Mouse (Mus musculus): ENCODE data around the gene 6820408C15Rik. TPM values are rescaled to one million over a fixed set of nuclear protein-coding genes. Genes with fewer than 3 reads are reported as not detected.

Gene 6820408C15Rik
- polyA plus RNA-seq, 1 experiment from 2014 or later = 0.52 TPM

- Histone ChIP-seq H3K36me3 (ENCODE audit: control insufficient read depth, insufficient read depth, low read length) (no peaks in the 10 kb centered on the region), H3K4me1 (ENCODE audit: control insufficient read depth, insufficient read depth, low read length) (no peaks in the 10 kb centered on the region), H3K4me2 (ENCODE audit: low read depth) (no peak overlapping the region), H3K4me3 (ENCODE audit: low read depth, low read length) (no peak overlapping the region), H3K27ac (ENCODE audit: low read depth, low read length) (no peak overlapping the region), H3K9me3 (ENCODE audit: control insufficient read depth, low read length) (no peaks in the 10 kb centered on the region), H3K27me3 (ENCODE audit: control insufficient read depth, insufficient read depth, low read length) (no peaks in the 10 kb centered on the region), H3K9ac (ENCODE audit: low read length) (no peak overlapping the region)
- WGBS = 37% methylated on average over 7 of the region's 7 CpGs
- DNase-seq (ENCODE audit: low spot score) (peak; percentile 19), ATAC-seq (ENCODE audit: insufficient read depth, low FRiP score, low TSS enrichment) (no peak)
Observed at GRCm38 (mm10) chr2:152470973-152471372, 55.6 kb downstream of the 6820408C15Rik start.

- H3K27ac ChIP-seq (ENCODE audit: low read depth, low read length) = no peak overlapping the region
- no peaks in the 10 kb centered on the region for H3K27me3 ChIP-seq (ENCODE audit: control insufficient read depth, insufficient read depth, low read length)
- DNase-seq (ENCODE audit: low spot score) (no peak), ATAC-seq (ENCODE audit: insufficient read depth, low FRiP score, low TSS enrichment) (no peak)
- 30% methylated on average over 3 of the region's 3 CpGs for WGBS
- no peaks in the 10 kb centered on the region for H3K36me3 ChIP-seq (ENCODE audit: control insufficient read depth, insufficient read depth, low read length)
- H3K4me1 ChIP-seq (ENCODE audit: control insufficient read depth, insufficient read depth, low read length) = no peaks in the 10 kb centered on the region
- H3K9ac ChIP-seq (ENCODE audit: low read length) = no peak overlapping the region
- no peak overlapping the region for H3K4me3 ChIP-seq (ENCODE audit: low read depth, low read length)
- H3K9me3 ChIP-seq (ENCODE audit: control insufficient read depth, low read length) = no peaks in the 10 kb centered on the region
- no peak overlapping the region for H3K4me2 ChIP-seq (ENCODE audit: low read depth)
Observed at GRCm38 (mm10) chr2:152472434-152472833, 57.0 kb downstream of the 6820408C15Rik start.

GRCm38 (mm10) chr2:152476763-152477162 lies 61.4 kb downstream of the 6820408C15Rik start, which contains the start of gene Defb20:
Gene Defb20, plus strand, starts transcription at chr2:152477063.
- Histone ChIP-seq H3K27ac (ENCODE audit: low read depth, low read length) (no peak within 1 kb of the TSS), H3K4me3 (ENCODE audit: low read depth, low read length) (no peak within 1 kb of the TSS), H3K9ac (ENCODE audit: low read length) (no peak within 1 kb of the TSS), H3K36me3 (ENCODE audit: control insufficient read depth, insufficient read depth, low read length) (no peaks in the 10 kb centered on the region), H3K4me1 (ENCODE audit: control insufficient read depth, insufficient read depth, low read length) (no peaks in the 10 kb centered on the region), H3K9me3 (ENCODE audit: control insufficient read depth, low read length) (no peaks in the 10 kb centered on the region), H3K27me3 (ENCODE audit: control insufficient read depth, insufficient read depth, low read length) (no peaks in the 10 kb centered on the region), H3K4me2 (ENCODE audit: low read depth) (no peak within 1 kb of the TSS)
- DNase-seq (ENCODE audit: low spot score) (no peak), ATAC-seq (ENCODE audit: insufficient read depth, low FRiP score, low TSS enrichment) (no peak)
- 63% methylated on average over 2 of the region's 2 CpGs for WGBS

- Histone ChIP-seq H3K36me3 (ENCODE audit: control insufficient read depth, insufficient read depth, low read length) (no peaks in the 10 kb centered on the region), H3K9me3 (ENCODE audit: control insufficient read depth, low read length) (no peaks in the 10 kb centered on the region), H3K9ac (ENCODE audit: low read length) (no peak overlapping the region), H3K4me1 (ENCODE audit: control insufficient read depth, insufficient read depth, low read length) (no peaks in the 10 kb centered on the region), H3K4me3 (ENCODE audit: low read depth, low read length) (no peak overlapping the region), H3K27me3 (ENCODE audit: control insufficient read depth, insufficient read depth, low read length) (no peaks in the 10 kb centered on the region), H3K4me2 (ENCODE audit: low read depth) (no peak overlapping the region), H3K27ac (ENCODE audit: low read depth, low read length) (no peak overlapping the region)
- no peak for DNase-seq (ENCODE audit: low spot score)
- WGBS = 87% methylated on average over 3 of the region's 3 CpGs
- ATAC-seq (ENCODE audit: insufficient read depth, low FRiP score, low TSS enrichment) = no peak
Observed at GRCm38 (mm10) chr2:152480881-152481280, 65.5 kb downstream of the 6820408C15Rik start.

GRCm38 (mm10) chr2:152481726-152482125 lies 66.3 kb downstream of the 6820408C15Rik start:
- H3K4me1 ChIP-seq (ENCODE audit: control insufficient read depth, insufficient read depth, low read length) = no peaks in the 10 kb centered on the region
- no peak overlapping the region for H3K4me2 ChIP-seq (ENCODE audit: low read depth)
- no peaks in the 10 kb centered on the region for H3K9me3 ChIP-seq (ENCODE audit: control insufficient read depth, low read length)
- WGBS = 88% methylated on average over 7 of the region's 7 CpGs
- H3K9ac ChIP-seq (ENCODE audit: low read length) = no peak overlapping the region
- ATAC-seq (ENCODE audit: insufficient read depth, low FRiP score, low TSS enrichment) = no peak
- no peaks in the 10 kb centered on the region for H3K36me3 ChIP-seq (ENCODE audit: control insufficient read depth, insufficient read depth, low read length)
- no peaks in the 10 kb centered on the region for H3K27me3 ChIP-seq (ENCODE audit: control insufficient read depth, insufficient read depth, low read length)
- DNase-seq (ENCODE audit: low spot score) = no peak
- no peak overlapping the region for H3K27ac ChIP-seq (ENCODE audit: low read depth, low read length)
- H3K4me3 ChIP-seq (ENCODE audit: low read depth, low read length) = no peak overlapping the region

- Histone ChIP-seq H3K9ac (ENCODE audit: low read length) (no peak overlapping the region), H3K9me3 (ENCODE audit: control insufficient read depth, low read length) (no peaks in the 10 kb centered on the region), H3K36me3 (ENCODE audit: control insufficient read depth, insufficient read depth, low read length) (no peaks in the 10 kb centered on the region), H3K4me1 (ENCODE audit: control insufficient read depth, insufficient read depth, low read length) (no peaks in the 10 kb centered on the region), H3K27me3 (ENCODE audit: control insufficient read depth, insufficient read depth, low read length) (no peaks in the 10 kb centered on the region), H3K27ac (ENCODE audit: low read depth, low read length) (no peak overlapping the region), H3K4me2 (ENCODE audit: low read depth) (no peak overlapping the region), H3K4me3 (ENCODE audit: low read depth, low read length) (no peak overlapping the region)
- WGBS = 75% methylated on average over 2 of the region's 2 CpGs
- ATAC-seq (ENCODE audit: insufficient read depth, low FRiP score, low TSS enrichment) (no peak), DNase-seq (ENCODE audit: low spot score) (no peak)
Observed at GRCm38 (mm10) chr2:152487024-152487423, 71.6 kb downstream of the 6820408C15Rik start.

DNA sequence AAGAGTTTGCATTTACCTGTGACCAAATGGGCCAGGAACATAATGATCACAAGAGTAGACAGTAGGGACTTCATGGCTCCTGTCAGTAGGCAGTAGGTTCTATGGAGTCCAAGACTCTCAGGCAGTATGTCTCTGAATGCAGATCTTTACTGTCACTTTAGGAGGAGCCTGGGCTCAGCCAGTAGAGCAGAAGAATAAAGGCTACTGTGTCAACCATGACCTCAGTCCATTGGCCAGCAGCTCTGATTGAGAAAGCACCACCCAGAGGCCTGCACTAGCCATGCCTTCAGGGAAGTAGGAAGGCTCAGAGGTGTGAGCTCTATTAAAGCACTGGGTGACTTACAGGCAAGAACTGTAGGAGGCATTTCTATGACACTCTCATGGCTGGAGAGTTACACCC lies 74.7 kb downstream of the 6820408C15Rik start, which contains the start of gene Defb22:
Gene Defb22, minus strand, starts transcription at position 101 of the 400 bp plus-strand sequence.
- no peak for DNase-seq (ENCODE audit: low spot score)
- H3K4me3 ChIP-seq (ENCODE audit: low read depth, low read length) = no peak within 1 kb of the TSS
- no peak within 1 kb of the TSS for H3K4me2 ChIP-seq (ENCODE audit: low read depth)
- no peaks in the 10 kb centered on the region for H3K36me3 ChIP-seq (ENCODE audit: control insufficient read depth, insufficient read depth, low read length)
- no peaks in the 10 kb centered on the region for H3K4me1 ChIP-seq (ENCODE audit: control insufficient read depth, insufficient read depth, low read length)
- H3K27ac ChIP-seq (ENCODE audit: low read depth, low read length) = no peak within 1 kb of the TSS
- no peak within 1 kb of the TSS for H3K9ac ChIP-seq (ENCODE audit: low read length)
- ATAC-seq (ENCODE audit: insufficient read depth, low FRiP score, low TSS enrichment) = no peak
- no peaks in the 10 kb centered on the region for H3K27me3 ChIP-seq (ENCODE audit: control insufficient read depth, insufficient read depth, low read length)
- no peaks in the 10 kb centered on the region for H3K9me3 ChIP-seq (ENCODE audit: control insufficient read depth, low read length)

DNA sequence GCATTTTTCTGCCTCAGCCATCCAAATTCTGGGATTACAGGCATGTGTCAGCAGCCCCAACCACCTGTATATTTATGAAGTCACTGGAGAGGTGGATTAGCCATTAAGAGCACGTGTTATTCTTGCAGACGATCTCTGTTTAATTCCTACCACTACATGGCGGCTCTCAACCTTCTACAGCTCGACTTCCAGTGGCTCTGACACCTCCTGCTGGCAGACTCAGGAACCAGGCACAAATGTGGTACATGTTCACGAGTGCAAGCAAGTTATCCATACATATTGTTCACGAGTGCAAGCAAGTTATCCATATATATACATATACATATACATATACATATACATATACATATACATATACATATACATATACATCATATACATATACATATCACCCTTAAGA lies 77.8 kb downstream of the 6820408C15Rik start:
- H3K9ac ChIP-seq (ENCODE audit: low read length) = no peak overlapping the region
- H3K4me2 ChIP-seq (ENCODE audit: low read depth) = no peak overlapping the region
- 73% methylated on average over 6 of the region's 6 CpGs for WGBS
- no peaks in the 10 kb centered on the region for H3K27me3 ChIP-seq (ENCODE audit: control insufficient read depth, insufficient read depth, low read length)
- H3K27ac ChIP-seq (ENCODE audit: low read depth, low read length) = no peak overlapping the region
- H3K4me3 ChIP-seq (ENCODE audit: low read depth, low read length) = no peak overlapping the region
- ATAC-seq (ENCODE audit: insufficient read depth, low FRiP score, low TSS enrichment) = no peak
- DNase-seq (ENCODE audit: low spot score) = no peak
- H3K9me3 ChIP-seq (ENCODE audit: control insufficient read depth, low read length) = no peaks in the 10 kb centered on the region
- no peaks in the 10 kb centered on the region for H3K36me3 ChIP-seq (ENCODE audit: control insufficient read depth, insufficient read depth, low read length)
- no peaks in the 10 kb centered on the region for H3K4me1 ChIP-seq (ENCODE audit: control insufficient read depth, insufficient read depth, low read length)

Measured in neural tube, embryonic 11.5 days (tissue).